Mouse (Mus musculus): Measurements from ENCODE around the gene Zfp697.
"Not testable (repeated sequence)": the region's sequence is repeated elsewhere in the genome, so short reads cannot be mapped to it uniquely, and the experiment has no call there.

GRCm38 (mm10) chr3:98453786-98454185 is 71.5 kb downstream of the Zfp697 start:
- not testable (repeated sequence) for TF ChIP-seq EP300, CTCF (IDR thresholded peaks at IDR 0.05; ENCODE audit: low read depth)

Data from liver, embryonic 14.5 days (tissue).